Mouse (Mus musculus): ENCODE data around the gene Mfsd1. TPM values are rescaled to one million over a fixed set of nuclear protein-coding genes. Genes with fewer than 3 reads are reported as not detected.

Mfsd1 gene
- polyA plus RNA-seq (2012; rRNA removed) = 33.2 and 35.3 TPM in 2 replicates

GRCm38 (mm10) chr3:67582273-67583124 lies at the start of gene Mfsd1:
TSS of gene Mfsd1 (plus strand) at chr3:67582741.
- H3K36me3 ChIP-seq (ENCODE audit: control insufficient read depth, insufficient read depth, low read length) = no peaks in the 10 kb centered on the region
- peak; percentile 79 for DNase-seq
- 0 out of 2 replicates have a peak, but pooled peaks have one; percentile 28 for TF ChIP-seq CTCF (IDR thresholded peaks at IDR 0.05; ENCODE audit: borderline replicate concordance, control insufficient read depth, extremely low read depth, insufficient read depth, low read length, poor library complexity)
- TF ChIP-seq POLR2A (IDR thresholded peaks at IDR 0.05; ENCODE audit: control insufficient read depth, extremely low read depth, insufficient read depth, low read length, poor library complexity) = peak; percentile 49; the same call in 1 of the 2 replicates
- no peaks in the 10 kb centered on the region; the same call in 1 of the 2 replicates for H3K4me1 ChIP-seq (replicated peaks; ENCODE audit: control insufficient read depth, insufficient read depth, low read length)
- H3K27me3 ChIP-seq (ENCODE audit: control insufficient read depth, insufficient read depth, low read length) = no peaks in the 10 kb centered on the region; the same call in 1 of the 2 replicates
- H3K27ac ChIP-seq (ENCODE audit: control insufficient read depth, insufficient read depth, low read length) = no peak within 1 kb of the TSS
- 5% methylated on average over 54 of the region's 54 CpGs for WGBS
- H3K4me3 ChIP-seq (ENCODE audit: control insufficient read depth, insufficient read depth, low read length) = peak within 1 kb of the TSS; percentile 66

DNA sequence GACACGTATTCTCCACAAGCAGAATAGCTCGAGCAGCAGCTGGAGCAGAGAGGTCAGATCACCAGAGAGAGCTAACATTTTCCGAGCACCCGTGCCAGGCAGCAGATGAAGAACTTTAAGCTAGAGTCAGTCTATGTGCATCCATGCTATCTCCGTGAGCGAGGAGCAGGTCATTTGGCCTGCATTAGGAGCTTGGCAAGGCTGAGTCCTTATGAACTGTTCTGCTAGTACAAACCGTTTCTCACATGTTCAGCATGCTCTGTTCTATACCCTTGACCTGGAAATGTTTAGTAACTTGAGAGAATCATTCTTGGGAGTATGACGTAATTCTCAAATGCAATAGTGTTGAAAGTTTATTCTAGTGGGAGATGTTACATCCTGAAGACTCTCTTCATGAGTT lies 38.9 kb upstream of the Mfsd1 start:
- no peaks in the 10 kb centered on the region for H3K27me3 ChIP-seq (ENCODE audit: control insufficient read depth, insufficient read depth, low read length)
- 94% methylated on average over 8 of the region's 8 CpGs for WGBS
- H3K4me1 ChIP-seq (replicated peaks; ENCODE audit: control insufficient read depth, insufficient read depth, low read length) = no peaks in the 10 kb centered on the region
- no peaks in the 10 kb centered on the region for H3K36me3 ChIP-seq (ENCODE audit: control insufficient read depth, insufficient read depth, low read length)
- H3K4me3 ChIP-seq (ENCODE audit: control insufficient read depth, insufficient read depth, low read length) = no peak overlapping the region
- DNase-seq = no peak
- TF ChIP-seq CTCF (IDR thresholded peaks at IDR 0.05; ENCODE audit: borderline replicate concordance, control insufficient read depth, extremely low read depth, insufficient read depth, low read length, poor library complexity) (no peak), POLR2A (IDR thresholded peaks at IDR 0.05; ENCODE audit: control insufficient read depth, extremely low read depth, insufficient read depth, low read length, poor library complexity) (no peak)
- no peak overlapping the region for H3K27ac ChIP-seq (ENCODE audit: control insufficient read depth, insufficient read depth, low read length)

DNA sequence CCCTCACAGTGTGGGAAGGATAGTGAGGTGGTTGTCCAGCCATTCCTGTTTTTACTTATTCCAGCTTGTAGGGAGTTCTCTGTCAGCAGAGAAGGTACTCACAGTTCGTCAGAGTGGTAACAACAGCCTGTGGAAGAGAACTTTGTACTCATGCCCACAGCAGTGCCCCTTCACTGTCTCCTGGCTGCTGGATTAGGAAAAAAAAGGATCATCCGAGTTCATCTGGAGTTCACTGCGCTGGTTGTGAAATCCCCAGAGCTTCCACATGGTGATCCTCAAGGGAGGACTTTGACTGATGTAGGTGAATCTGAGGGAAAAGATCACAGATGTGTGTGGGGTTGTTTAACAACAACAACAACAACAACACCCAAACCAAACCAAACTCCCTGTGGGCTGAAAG lies 31.3 kb upstream of the Mfsd1 start:
- Histone ChIP-seq H3K4me3 (ENCODE audit: control insufficient read depth, insufficient read depth, low read length) (no peak overlapping the region), H3K27ac (ENCODE audit: control insufficient read depth, insufficient read depth, low read length) (no peak overlapping the region), H3K27me3 (ENCODE audit: control insufficient read depth, insufficient read depth, low read length) (no peaks in the 10 kb centered on the region), H3K4me1 (replicated peaks; ENCODE audit: control insufficient read depth, insufficient read depth, low read length) (no peaks in the 10 kb centered on the region), H3K36me3 (ENCODE audit: control insufficient read depth, insufficient read depth, low read length) (no peaks in the 10 kb centered on the region)
- no peak for DNase-seq
- TF ChIP-seq CTCF (IDR thresholded peaks at IDR 0.05; ENCODE audit: borderline replicate concordance, control insufficient read depth, extremely low read depth, insufficient read depth, low read length, poor library complexity) = no peak
- no peak for TF ChIP-seq POLR2A (IDR thresholded peaks at IDR 0.05; ENCODE audit: control insufficient read depth, extremely low read depth, insufficient read depth, low read length, poor library complexity)
- WGBS = 87% methylated on average over 3 of the region's 3 CpGs

DNA sequence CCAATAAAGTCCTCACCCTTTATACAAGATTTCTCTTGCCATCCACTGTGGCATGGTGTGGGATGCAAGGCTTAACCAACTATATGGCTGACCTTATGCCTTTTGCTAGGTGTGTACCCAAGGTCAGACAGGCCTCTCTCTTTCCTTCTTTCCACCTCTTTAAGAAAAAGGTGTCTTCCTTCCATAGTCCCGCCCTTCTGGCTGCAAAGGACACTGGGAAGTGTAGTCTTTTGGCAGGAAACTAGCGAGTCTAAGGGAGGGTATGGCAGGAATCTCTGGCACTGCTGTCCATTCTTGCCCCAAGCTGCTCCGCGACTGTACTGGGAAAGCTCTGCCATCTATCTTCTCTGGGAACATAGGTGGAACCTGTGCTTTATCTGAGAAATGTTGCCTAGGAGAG lies 29.3 kb upstream of the Mfsd1 start:
- H3K4me1 ChIP-seq (replicated peaks; ENCODE audit: control insufficient read depth, insufficient read depth, low read length) = no peaks in the 10 kb centered on the region
- no peak overlapping the region for H3K27ac ChIP-seq (ENCODE audit: control insufficient read depth, insufficient read depth, low read length)
- TF ChIP-seq CTCF (IDR thresholded peaks at IDR 0.05; ENCODE audit: borderline replicate concordance, control insufficient read depth, extremely low read depth, insufficient read depth, low read length, poor library complexity) (no peak), POLR2A (IDR thresholded peaks at IDR 0.05; ENCODE audit: control insufficient read depth, extremely low read depth, insufficient read depth, low read length, poor library complexity) (no peak)
- no peak overlapping the region for H3K4me3 ChIP-seq (ENCODE audit: control insufficient read depth, insufficient read depth, low read length)
- no peak for DNase-seq
- no peaks in the 10 kb centered on the region for H3K36me3 ChIP-seq (ENCODE audit: control insufficient read depth, insufficient read depth, low read length)
- WGBS = 63% methylated on average over 4 of the region's 4 CpGs
- H3K27me3 ChIP-seq (ENCODE audit: control insufficient read depth, insufficient read depth, low read length) = no peaks in the 10 kb centered on the region

- H3K27me3 ChIP-seq (ENCODE audit: control insufficient read depth, insufficient read depth, low read length) = no peaks in the 10 kb centered on the region
- H3K36me3 ChIP-seq (ENCODE audit: control insufficient read depth, insufficient read depth, low read length) = no peaks in the 10 kb centered on the region
- H3K4me1 ChIP-seq (replicated peaks; ENCODE audit: control insufficient read depth, insufficient read depth, low read length) = no peaks in the 10 kb centered on the region
- TF ChIP-seq CTCF (IDR thresholded peaks at IDR 0.05; ENCODE audit: borderline replicate concordance, control insufficient read depth, extremely low read depth, insufficient read depth, low read length, poor library complexity) = no peak
- TF ChIP-seq POLR2A (IDR thresholded peaks at IDR 0.05; ENCODE audit: control insufficient read depth, extremely low read depth, insufficient read depth, low read length, poor library complexity) = no peak
- DNase-seq = no peak
- H3K4me3 ChIP-seq (ENCODE audit: control insufficient read depth, insufficient read depth, low read length) = no peak overlapping the region
- no peak overlapping the region for H3K27ac ChIP-seq (ENCODE audit: control insufficient read depth, insufficient read depth, low read length)
- WGBS = 80% methylated on average over 5 of the region's 5 CpGs
Observed at GRCm38 (mm10) chr3:67553927-67554448, 28.6 kb upstream of the Mfsd1 start.

DNA sequence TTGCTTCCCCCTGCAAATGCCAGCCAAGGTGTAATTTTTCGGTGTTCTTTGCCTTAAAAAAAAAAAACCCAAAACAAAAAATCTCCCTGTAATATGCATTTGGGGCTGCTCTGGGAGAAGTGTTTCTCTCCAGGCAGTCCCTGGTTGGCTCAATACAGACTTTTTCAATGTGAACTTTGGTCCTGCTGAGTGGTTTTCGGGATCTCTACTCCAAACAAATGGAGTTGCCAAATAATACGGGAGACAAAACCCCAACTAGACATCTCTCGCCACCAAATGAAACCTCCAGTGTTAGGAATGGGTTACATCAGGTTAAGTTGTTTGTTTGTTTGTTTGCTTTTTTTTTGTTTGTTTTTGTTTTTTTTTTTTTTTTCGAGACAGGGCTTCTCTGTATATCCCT lies 27.3 kb upstream of the Mfsd1 start:
- TF ChIP-seq CTCF (IDR thresholded peaks at IDR 0.05; ENCODE audit: borderline replicate concordance, control insufficient read depth, extremely low read depth, insufficient read depth, low read length, poor library complexity) (no peak), POLR2A (IDR thresholded peaks at IDR 0.05; ENCODE audit: control insufficient read depth, extremely low read depth, insufficient read depth, low read length, poor library complexity) (no peak)
- WGBS = 91% methylated on average over 5 of the region's 5 CpGs

More for the DNA sequence above, 27.3 kb upstream of the Mfsd1 start:
- no peak overlapping the region for H3K27ac ChIP-seq (ENCODE audit: control insufficient read depth, insufficient read depth, low read length)
- no peak for DNase-seq
- no peaks in the 10 kb centered on the region for H3K4me1 ChIP-seq (replicated peaks; ENCODE audit: control insufficient read depth, insufficient read depth, low read length)
- no peaks in the 10 kb centered on the region for H3K36me3 ChIP-seq (ENCODE audit: control insufficient read depth, insufficient read depth, low read length)
- no peaks in the 10 kb centered on the region for H3K27me3 ChIP-seq (ENCODE audit: control insufficient read depth, insufficient read depth, low read length)
- H3K4me3 ChIP-seq (ENCODE audit: control insufficient read depth, insufficient read depth, low read length) = no peak overlapping the region

Data from thymus, adult 2 months (tissue).